Mouse (Mus musculus) cerebellum, adult 2 months (tissue): ENCODE measurements around the gene Rps6kb1.

Source experiments
- CTCF ChIP-seq: fragments of 200-500 bp; IDR thresholded peaks from 2 replicates; pipeline ENCODE4 v1.5.1; 2011; ENCODE audit warnings: low read depth, mild to moderate bottlenecking, control low read depth, low read length, moderate library complexity, borderline replicate concordance; ENCODE audit not compliant: insufficient read depth
- POLR2A ChIP-seq: fragments of 200-500 bp; IDR thresholded peaks from 2 replicates; pipeline ENCODE4 v1.6.1; 2011; ENCODE audit warnings: low read length, control low read depth, borderline replicate concordance; ENCODE audit not compliant: insufficient read depth

GRCm38 (mm10) chr11:86497356-86497755 lies 47.2 kb downstream of the Rps6kb1 start:
- TF ChIP-seq POLR2A (no peak), CTCF (no peak)
